Mouse (Mus musculus): Measurements from ENCODE around the gene Nmt1.

DNA sequence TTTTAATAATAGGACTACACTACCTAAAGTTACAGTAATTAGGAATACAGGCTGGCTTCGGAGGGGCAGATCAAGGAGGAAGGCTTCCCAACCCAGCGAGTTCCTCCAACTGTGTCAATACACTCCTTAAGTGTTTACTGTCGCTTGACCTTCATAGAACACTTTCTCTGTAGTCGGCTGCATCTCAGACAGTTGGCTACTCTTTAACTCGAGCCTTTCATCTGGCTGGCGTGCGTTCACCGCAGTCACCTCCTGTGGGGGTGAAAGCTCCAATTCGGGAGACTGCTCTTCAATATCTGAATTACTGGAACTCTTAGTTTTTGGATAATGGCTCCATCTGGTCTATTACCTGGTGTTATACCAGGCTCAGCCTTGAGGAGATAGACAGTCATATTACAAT is 10.3 kb upstream of the Nmt1 start:
- TF ChIP-seq POLR2A (IDR thresholded peaks at IDR 0.05; ENCODE audit: extremely low read depth, insufficient read depth, low read length): no peak
- no peak for TF ChIP-seq CTCF (IDR thresholded peaks at IDR 0.05; ENCODE audit: extremely low read depth, insufficient read depth, low read length)
